Mouse (Mus musculus): ENCODE data around the gene Atp10a. TPM values are rescaled to one million over a fixed set of nuclear protein-coding genes. Genes with fewer than 3 reads are reported as not detected.

Atp10a gene
- polyA plus RNA-seq, 1 experiment, result 9.9 TPM

- Histone ChIP-seq H3K4me1 (ENCODE audit: control insufficient read depth, insufficient read depth, low read length) (no peaks in the 10 kb centered on the region), H3K4me3 (ENCODE audit: low read depth, low read length) (no peak overlapping the region), H3K9ac (ENCODE audit: low read depth, poor library complexity, severe bottlenecking) (no peak overlapping the region), H3K27ac (ENCODE audit: insufficient read depth, low read length) (no peak overlapping the region), H3K9me3 (replicated peaks; ENCODE audit: control insufficient read depth, insufficient read depth, low read length, poor library complexity, severe bottlenecking) (no peaks in the 10 kb centered on the region), H3K36me3 (ENCODE audit: control insufficient read depth, insufficient read depth, low read length, poor library complexity, severe bottlenecking) (no peaks in the 10 kb centered on the region), H3K27me3 (ENCODE audit: control insufficient read depth, insufficient read depth, low read length, poor library complexity, severe bottlenecking) (no peaks in the 10 kb centered on the region)
- no peak for TF ChIP-seq POLR2A (IDR thresholded peaks at IDR 0.05; ENCODE audit: insufficient read depth, low read length)
- TF ChIP-seq EP300 (IDR thresholded peaks at IDR 0.05; ENCODE audit: insufficient read depth, low read depth, low read length), result no peak
- TF ChIP-seq CTCF (IDR thresholded peaks at IDR 0.05; ENCODE audit: low read depth, low read length), result no peak
Measured at GRCm38 (mm10) chr7:58787585-58787984, 131.6 kb downstream of the Atp10a start.

GRCm38 (mm10) chr7:58788424-58789261 is 132.7 kb downstream of the Atp10a start:
- no peaks in the 10 kb centered on the region for H3K36me3 ChIP-seq (ENCODE audit: control insufficient read depth, insufficient read depth, low read length, poor library complexity, severe bottlenecking)
- H3K4me1 ChIP-seq (ENCODE audit: control insufficient read depth, insufficient read depth, low read length), result no peaks in the 10 kb centered on the region
- H3K9me3 ChIP-seq (replicated peaks; ENCODE audit: control insufficient read depth, insufficient read depth, low read length, poor library complexity, severe bottlenecking), result no peaks in the 10 kb centered on the region
- no peak overlapping the region for H3K27ac ChIP-seq (ENCODE audit: insufficient read depth, low read length)
- H3K27me3 ChIP-seq (ENCODE audit: control insufficient read depth, insufficient read depth, low read length, poor library complexity, severe bottlenecking), result no peaks in the 10 kb centered on the region
- no peak overlapping the region for H3K4me3 ChIP-seq (ENCODE audit: low read depth, low read length)
- TF ChIP-seq CTCF (IDR thresholded peaks at IDR 0.05; ENCODE audit: low read depth, low read length) (no peak), POLR2A (IDR thresholded peaks at IDR 0.05; ENCODE audit: insufficient read depth, low read length) (no peak), EP300 (IDR thresholded peaks at IDR 0.05; ENCODE audit: insufficient read depth, low read depth, low read length) (no peak)
- no peak overlapping the region for H3K9ac ChIP-seq (ENCODE audit: low read depth, poor library complexity, severe bottlenecking)

- no peak for TF ChIP-seq EP300 (IDR thresholded peaks at IDR 0.05; ENCODE audit: insufficient read depth, low read depth, low read length)
- TF ChIP-seq CTCF (IDR thresholded peaks at IDR 0.05; ENCODE audit: low read depth, low read length), result no peak
- no peak for TF ChIP-seq POLR2A (IDR thresholded peaks at IDR 0.05; ENCODE audit: insufficient read depth, low read length)
- H3K27me3 ChIP-seq (ENCODE audit: control insufficient read depth, insufficient read depth, low read length, poor library complexity, severe bottlenecking), result no peaks in the 10 kb centered on the region
- H3K4me3 ChIP-seq (ENCODE audit: low read depth, low read length), result no peak overlapping the region
- no peaks in the 10 kb centered on the region for H3K9me3 ChIP-seq (replicated peaks; ENCODE audit: control insufficient read depth, insufficient read depth, low read length, poor library complexity, severe bottlenecking)
- no peak overlapping the region for H3K27ac ChIP-seq (ENCODE audit: insufficient read depth, low read length)
- H3K9ac ChIP-seq (ENCODE audit: low read depth, poor library complexity, severe bottlenecking), result no peak overlapping the region
- no peaks in the 10 kb centered on the region for H3K4me1 ChIP-seq (ENCODE audit: control insufficient read depth, insufficient read depth, low read length)
- H3K36me3 ChIP-seq (ENCODE audit: control insufficient read depth, insufficient read depth, low read length, poor library complexity, severe bottlenecking), result no peaks in the 10 kb centered on the region
Measured at GRCm38 (mm10) chr7:58797281-58797680, 141.3 kb downstream of the Atp10a start.

GRCm38 (mm10) chr7:58800916-58801315 is 144.9 kb downstream of the Atp10a start:
- Histone ChIP-seq H3K36me3 (ENCODE audit: control insufficient read depth, insufficient read depth, low read length, poor library complexity, severe bottlenecking) (no peaks in the 10 kb centered on the region), H3K27ac (ENCODE audit: insufficient read depth, low read length) (no peak overlapping the region)

GRCm38 (mm10) chr7:58801791-58802190 is 145.8 kb downstream of the Atp10a start:
- Histone ChIP-seq H3K9me3 (replicated peaks; ENCODE audit: control insufficient read depth, insufficient read depth, low read length, poor library complexity, severe bottlenecking) (no peaks in the 10 kb centered on the region), H3K4me3 (ENCODE audit: low read depth, low read length) (no peak overlapping the region), H3K4me1 (ENCODE audit: control insufficient read depth, insufficient read depth, low read length) (no peaks in the 10 kb centered on the region), H3K27ac (ENCODE audit: insufficient read depth, low read length) (no peak overlapping the region), H3K9ac (ENCODE audit: low read depth, poor library complexity, severe bottlenecking) (no peak overlapping the region), H3K27me3 (ENCODE audit: control insufficient read depth, insufficient read depth, low read length, poor library complexity, severe bottlenecking) (no peaks in the 10 kb centered on the region), H3K36me3 (ENCODE audit: control insufficient read depth, insufficient read depth, low read length, poor library complexity, severe bottlenecking) (no peaks in the 10 kb centered on the region)
- TF ChIP-seq CTCF (IDR thresholded peaks at IDR 0.05; ENCODE audit: low read depth, low read length) (no peak), POLR2A (IDR thresholded peaks at IDR 0.05; ENCODE audit: insufficient read depth, low read length) (no peak), EP300 (IDR thresholded peaks at IDR 0.05; ENCODE audit: insufficient read depth, low read depth, low read length) (no peak)

More at GRCm38 (mm10) chr7:58800916-58801315, 144.9 kb downstream of the Atp10a start:
- Histone ChIP-seq H3K9me3 (replicated peaks; ENCODE audit: control insufficient read depth, insufficient read depth, low read length, poor library complexity, severe bottlenecking) (no peaks in the 10 kb centered on the region), H3K4me1 (ENCODE audit: control insufficient read depth, insufficient read depth, low read length) (no peaks in the 10 kb centered on the region), H3K9ac (ENCODE audit: low read depth, poor library complexity, severe bottlenecking) (no peak overlapping the region), H3K4me3 (ENCODE audit: low read depth, low read length) (no peak overlapping the region), H3K27me3 (ENCODE audit: control insufficient read depth, insufficient read depth, low read length, poor library complexity, severe bottlenecking) (no peaks in the 10 kb centered on the region)
- TF ChIP-seq POLR2A (IDR thresholded peaks at IDR 0.05; ENCODE audit: insufficient read depth, low read length) (no peak), EP300 (IDR thresholded peaks at IDR 0.05; ENCODE audit: insufficient read depth, low read depth, low read length) (no peak), CTCF (IDR thresholded peaks at IDR 0.05; ENCODE audit: low read depth, low read length) (no peak)

- TF ChIP-seq CTCF (IDR thresholded peaks at IDR 0.05; ENCODE audit: low read depth, low read length) (no peak), POLR2A (IDR thresholded peaks at IDR 0.05; ENCODE audit: insufficient read depth, low read length) (no peak), EP300 (IDR thresholded peaks at IDR 0.05; ENCODE audit: insufficient read depth, low read depth, low read length) (no peak)
- H3K4me1 ChIP-seq (ENCODE audit: control insufficient read depth, insufficient read depth, low read length), result no peaks in the 10 kb centered on the region
- H3K4me3 ChIP-seq (ENCODE audit: low read depth, low read length), result no peak overlapping the region
- H3K36me3 ChIP-seq (ENCODE audit: control insufficient read depth, insufficient read depth, low read length, poor library complexity, severe bottlenecking), result no peaks in the 10 kb centered on the region
- no peak overlapping the region for H3K9ac ChIP-seq (ENCODE audit: low read depth, poor library complexity, severe bottlenecking)
- no peaks in the 10 kb centered on the region for H3K9me3 ChIP-seq (replicated peaks; ENCODE audit: control insufficient read depth, insufficient read depth, low read length, poor library complexity, severe bottlenecking)
- no peak overlapping the region for H3K27ac ChIP-seq (ENCODE audit: insufficient read depth, low read length)
- no peaks in the 10 kb centered on the region for H3K27me3 ChIP-seq (ENCODE audit: control insufficient read depth, insufficient read depth, low read length, poor library complexity, severe bottlenecking)
Measured at GRCm38 (mm10) chr7:58822147-58822681, 166.2 kb downstream of the Atp10a start.

Measured in ES-Bruce4 (cell line).